ENCODE assay signal across 8 mouse cellular contexts in genomic region chr1:184051824-184052223, GRCm38 (mm10). TPM values are rescaled to one million over a fixed set of nuclear protein-coding genes. Genes with fewer than 3 reads are reported as not detected.
A peak's percentile ranks its signal among the peaks of the same experiment; 100 is the strongest.
DNase-seq lines count a peak whose midpoint lies in the region.

No protein-coding gene starts in this region.

- DNase-seq in adrenal gland, adult (ENCODE audit: inconsistent age in 2 of 2, low spot score in 1 of 2) = peak; percentile 87 to 90
- no peak for DNase-seq in adrenal gland, postnatal 4 days (ENCODE audit: low spot score in 2 of 2)
- DNase-seq in adrenal gland, postnatal 10 days = peak; percentile 77
- peak; percentile 60 for DNase-seq in heart, adult 8-10 months (ENCODE audit: low spot score)
- DNase-seq in kidney, postnatal 25 days = peak; percentile 43 to 52
- DNase-seq in ovary, postnatal 10 days (ENCODE audit: low spot score) = no peak
- no peak for DNase-seq in hindbrain, embryonic 10.5 days (ENCODE audit: low spot score)
- DNase-seq in c-Kit-positive CD71-positive TER-119-positive erythroid progenitor cells, embryonic 14.5 days (ENCODE audit: low spot score) = no peak

- H3K9me3 ChIP-seq in hindbrain, embryonic 10.5 days = no peaks in the 10 kb centered on the region

- no peak overlapping the region for H3K27ac ChIP-seq in hindbrain, embryonic 10.5 days

- H3K4me3 ChIP-seq in hindbrain, embryonic 10.5 days = no peak overlapping the region

- H3K4me1 ChIP-seq in hindbrain, embryonic 10.5 days (replicated peaks) = 0 out of 2 replicates have a peak, but pooled peaks cover 6% of the 10 kb centered on the region

- H3K36me3 ChIP-seq in hindbrain, embryonic 10.5 days = no peaks in the 10 kb centered on the region

- WGBS in hindbrain, embryonic 10.5 days = 51% methylated on average over 6 of the region's 6 CpGs

- no peaks in the 10 kb centered on the region for H3K27me3 ChIP-seq in hindbrain, embryonic 10.5 days (ENCODE audit: insufficient read depth, poor library complexity, severe bottlenecking)

RNA-seq across cellular contexts. Expression of gene 1700056E22Rik, which starts 17.7 kb away (rescaled TPM):
- total RNA-seq in adrenal gland, postnatal 4 days (2021) = 1 to 10 TPM; 2.7 to 3.5 TPM
- total RNA-seq in adrenal gland, postnatal 10 days (2021) = 1 to 10 TPM; 6.2 to 6.3 TPM
- 1 to 10 TPM in 3 of 4 experiments, under 1 TPM in 1; 0.57 to 1.7 (median 1.2) TPM for total RNA-seq in heart, adult 8-10 months (2022)
- polyA plus RNA-seq in hindbrain, embryonic 10.5 days (2016; fragmentation: Nextera tagmentation; extraction: Ambion mirVana) = 1.6 TPM in 2 replicates

RNA-seq across cellular contexts. Expression of gene Dusp10, which starts 38.7 kb away (rescaled TPM):
- total RNA-seq in adrenal gland, postnatal 4 days (2021) = 10 to 100 TPM; 13.1 to 13.2 TPM
- total RNA-seq in adrenal gland, postnatal 10 days (2021) = 10 to 100 TPM; 17.4 to 30.9 TPM
- total RNA-seq in heart, adult 8-10 months (2022) = 1 to 10 TPM; 5.8 to 8.3 (median 7.4) TPM
- 6.7 and 6.8 TPM in 2 replicates for polyA plus RNA-seq in hindbrain, embryonic 10.5 days (2016; fragmentation: Nextera tagmentation; extraction: Ambion mirVana)

Comparison
In these comparisons a context has a peak if more than half of its experiments do, and no peak if none do; other contexts are left out.
1. DNase-seq: peak in adrenal gland, adult (2 of 2), adrenal gland, postnatal 10 days (single experiment), heart, adult 8-10 months (single experiment) and kidney, postnatal 25 days (2 of 2); none in adrenal gland, postnatal 4 days (0 of 2), ovary, postnatal 10 days (single experiment), hindbrain, embryonic 10.5 days (single experiment) and c-Kit-positive CD71-positive TER-119-positive erythroid progenitor cells, embryonic 14.5 days (single experiment).